Mouse (Mus musculus): ENCODE results near the gene Paqr8. TPM values are rescaled to one million over a fixed set of nuclear protein-coding genes. Genes with fewer than 3 reads are reported as not detected.
"Not testable (repeated sequence)": the region's sequence is repeated elsewhere in the genome, so short reads cannot be mapped to it uniquely, and the experiment has no call there.

Gene Paqr8
- polyA plus RNA-seq, 1 experiment from 2014 or later: 6.7 TPM

DNA sequence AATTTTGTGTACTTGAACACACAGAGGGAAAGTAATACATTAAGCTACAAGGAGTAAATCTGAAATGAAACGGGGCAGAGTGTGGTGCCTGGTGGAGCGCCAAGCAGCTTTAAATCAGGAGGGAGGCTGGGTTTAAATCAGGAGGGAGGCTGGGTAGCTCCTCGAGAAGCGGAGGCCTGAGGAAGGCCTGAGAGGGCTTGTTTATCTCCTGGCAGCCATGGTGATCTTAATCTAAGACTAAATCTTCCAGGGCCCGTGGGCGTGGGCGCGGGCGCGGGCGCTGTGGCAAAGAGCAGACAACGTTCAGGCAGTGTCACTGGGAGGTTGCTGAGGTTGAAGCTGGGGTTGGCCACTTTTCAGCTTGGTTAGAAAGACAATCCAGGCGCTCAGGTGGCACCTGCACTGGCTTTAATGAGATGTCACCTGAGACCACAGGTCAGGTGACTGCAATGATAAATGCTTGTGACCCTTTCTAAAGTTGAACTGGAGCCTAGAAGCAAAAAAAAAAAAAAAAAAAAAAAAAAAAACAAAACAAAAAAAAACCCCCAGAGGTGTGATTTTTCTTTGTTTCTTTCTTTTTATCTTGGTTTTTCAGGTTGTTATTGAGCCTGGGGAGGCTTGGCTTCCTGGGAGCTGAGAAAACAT, 22.2 kb downstream of the Paqr8 start:
- Histone ChIP-seq H3K36me3 (no peaks in the 10 kb centered on the region), H3K4me1 (replicated peaks) (0 out of 2 replicates have a peak, but pooled peaks cover 4% of the 10 kb centered on the region), H3K27ac (no peak overlapping the region), H3K9ac (replicated peaks) (no peak overlapping the region), H3K4me3 (replicated peaks) (no peak overlapping the region), H3K27me3 (no peaks in the 10 kb centered on the region), H3K4me2 (no peak overlapping the region), H3K9me3 (no peaks in the 10 kb centered on the region)
- ATAC-seq (ENCODE audit: insufficient number of reproducible peaks, insufficient read depth, low FRiP score, low TSS enrichment, low read depth): no peak
- WGBS: 63% methylated on average over 13 of the region's 13 CpGs

DNA sequence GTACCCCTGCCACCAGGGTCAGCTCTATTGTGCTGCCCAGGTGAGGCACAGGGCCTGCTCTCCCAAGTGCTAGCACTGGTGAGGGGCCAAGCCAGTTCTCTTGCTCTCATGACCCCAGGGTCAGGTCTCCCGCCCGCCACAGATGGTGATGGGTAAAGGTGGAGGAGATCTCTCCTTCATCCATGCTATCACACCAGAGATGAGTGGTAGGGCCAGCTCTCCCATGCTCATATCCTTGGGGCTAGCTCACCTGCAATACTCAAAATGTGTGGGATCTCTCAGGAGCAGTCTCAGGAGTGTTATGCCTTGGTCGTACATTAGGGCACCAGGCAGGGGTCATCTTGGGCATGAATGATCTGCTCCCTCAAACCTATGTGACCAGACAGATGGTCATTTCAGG, 24.4 kb downstream of the Paqr8 start:
- WGBS: 83% methylated on average over 3 of the region's 3 CpGs
- no peak overlapping the region for H3K9ac ChIP-seq (replicated peaks)

DNA sequence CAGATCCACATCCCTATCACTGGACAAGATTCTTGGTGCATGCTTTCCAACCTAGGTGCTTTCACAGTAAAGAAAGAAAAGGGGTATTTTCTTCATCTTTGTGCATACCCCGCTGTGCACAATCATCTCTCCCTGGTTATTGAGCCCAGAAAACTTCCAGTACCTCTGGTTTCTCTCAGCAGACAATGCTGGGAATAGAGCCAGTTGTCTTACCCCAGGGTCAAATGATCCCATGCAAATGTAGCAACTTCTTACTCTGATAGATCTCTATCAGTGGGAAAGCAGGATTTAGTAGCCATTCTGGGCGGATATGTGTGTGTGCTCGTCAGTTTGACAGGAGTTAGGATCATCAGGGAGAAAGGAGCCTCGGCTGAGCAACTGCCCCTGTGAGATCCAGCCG, 25.2 kb downstream of the Paqr8 start:
- Histone ChIP-seq H3K36me3 (no peaks in the 10 kb centered on the region), H3K27ac (no peak overlapping the region), H3K9ac (replicated peaks) (no peak overlapping the region), H3K9me3 (no peaks in the 10 kb centered on the region), H3K4me2 (no peak overlapping the region), H3K4me1 (replicated peaks) (no peaks in the 10 kb centered on the region), H3K4me3 (replicated peaks) (no peak overlapping the region), H3K27me3 (no peaks in the 10 kb centered on the region)
- 86% methylated on average over 5 of the region's 5 CpGs for WGBS
- ATAC-seq (ENCODE audit: insufficient number of reproducible peaks, insufficient read depth, low FRiP score, low TSS enrichment, low read depth): no peak

More for the DNA sequence above, 24.4 kb downstream of the Paqr8 start:
- no peaks in the 10 kb centered on the region for H3K36me3 ChIP-seq
- no peak overlapping the region for H3K4me2 ChIP-seq
- H3K9me3 ChIP-seq: no peaks in the 10 kb centered on the region
- ATAC-seq (ENCODE audit: insufficient number of reproducible peaks, insufficient read depth, low FRiP score, low TSS enrichment, low read depth): no peak
- no peaks in the 10 kb centered on the region for H3K27me3 ChIP-seq
- no peaks in the 10 kb centered on the region for H3K4me1 ChIP-seq (replicated peaks)
- no peak overlapping the region for H3K27ac ChIP-seq
- H3K4me3 ChIP-seq (replicated peaks): no peak overlapping the region

DNA sequence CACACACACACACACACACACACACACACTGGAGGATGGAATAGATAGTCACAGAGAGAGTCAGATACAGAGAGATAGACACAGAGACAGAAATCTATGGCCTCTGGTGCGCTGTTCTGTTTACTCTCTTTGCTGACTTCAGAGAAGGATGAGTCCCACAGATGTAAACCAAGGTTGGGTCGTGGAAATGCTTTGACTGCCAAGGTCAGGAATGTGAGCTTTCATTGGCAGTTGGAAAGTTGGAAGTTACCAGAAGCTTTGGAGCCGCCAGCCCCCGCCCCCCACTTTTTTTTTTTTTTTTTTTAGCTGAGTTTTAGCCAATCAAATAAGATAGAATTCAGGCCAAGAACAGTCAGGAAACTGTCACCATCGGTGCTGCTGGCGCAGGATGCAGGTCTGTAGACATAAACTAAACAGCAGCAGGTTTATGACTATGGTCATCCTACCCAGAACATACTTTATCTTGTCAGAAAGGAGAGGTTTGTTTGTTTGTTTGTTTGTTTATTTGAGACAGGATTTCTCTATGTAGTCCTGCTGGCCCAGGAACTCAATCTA, 27.2 kb downstream of the Paqr8 start:
- Histone ChIP-seq H3K4me2 (no peak overlapping the region), H3K4me3 (replicated peaks) (no peak overlapping the region), H3K9ac (replicated peaks) (no peak overlapping the region), H3K27me3 (no peaks in the 10 kb centered on the region), H3K36me3 (no peaks in the 10 kb centered on the region), H3K4me1 (replicated peaks) (no peaks in the 10 kb centered on the region), H3K9me3 (no peaks in the 10 kb centered on the region), H3K27ac (no peak overlapping the region)
- 77% methylated on average over 6 of the region's 6 CpGs for WGBS
- no peak for ATAC-seq (ENCODE audit: insufficient number of reproducible peaks, insufficient read depth, low FRiP score, low TSS enrichment, low read depth)

DNA sequence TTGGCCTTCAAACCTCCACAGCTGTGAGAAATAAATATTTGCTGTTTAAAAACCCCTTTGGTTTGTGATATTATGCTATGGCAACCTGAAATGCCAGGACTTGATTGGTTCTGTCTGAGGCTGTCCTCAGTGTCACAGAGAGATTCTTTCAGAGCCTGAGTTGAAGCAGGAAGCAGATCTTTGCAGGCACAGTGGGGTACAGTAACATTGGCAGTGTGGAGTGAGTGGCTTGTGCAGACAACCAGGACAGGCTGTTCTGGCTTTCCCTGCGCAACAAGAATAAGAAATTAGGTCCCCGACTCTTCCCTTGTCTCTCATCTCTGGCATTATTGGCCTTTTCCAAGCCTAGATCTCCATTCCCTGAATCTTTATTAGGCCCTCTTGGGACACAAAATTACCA, 29.3 kb downstream of the Paqr8 start:
- ATAC-seq (ENCODE audit: insufficient number of reproducible peaks, insufficient read depth, low FRiP score, low TSS enrichment, low read depth): no peak
- H3K9me3 ChIP-seq: no peaks in the 10 kb centered on the region
- no peak overlapping the region for H3K9ac ChIP-seq (replicated peaks)
- H3K27ac ChIP-seq: no peak overlapping the region
- WGBS: 90% methylated on average over 2 of the region's 2 CpGs
- no peaks in the 10 kb centered on the region for H3K27me3 ChIP-seq
- peaks cover 11% of the 10 kb centered on the region for H3K4me1 ChIP-seq (replicated peaks)
- H3K4me3 ChIP-seq (replicated peaks): no peak overlapping the region
- no peaks in the 10 kb centered on the region for H3K36me3 ChIP-seq
- H3K4me2 ChIP-seq: no peak overlapping the region

DNA sequence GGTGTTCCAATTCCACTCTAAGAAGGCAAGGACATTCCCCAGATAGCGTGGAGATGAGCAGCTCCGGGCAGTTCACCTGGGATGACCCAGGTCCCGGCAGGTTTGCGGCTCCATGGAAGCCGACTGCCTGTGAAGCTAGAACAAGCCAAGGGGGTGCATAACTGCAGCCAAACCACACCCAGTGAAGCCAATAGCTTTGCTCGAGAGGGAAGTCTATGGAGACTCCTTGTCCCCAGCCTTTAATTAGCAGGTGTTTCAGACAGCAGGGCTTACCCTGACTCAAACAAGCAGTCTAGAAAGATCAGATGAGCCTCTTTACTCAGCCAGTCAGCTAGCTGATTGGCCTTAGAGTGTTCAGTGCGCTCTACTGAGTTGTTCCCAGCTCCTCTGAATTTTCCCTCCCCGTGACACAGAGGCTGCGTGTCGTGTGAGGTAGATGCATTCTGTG, 30.7 kb downstream of the Paqr8 start:
- no peak overlapping the region for H3K4me2 ChIP-seq
- H3K27ac ChIP-seq: no peak overlapping the region
- WGBS: 82% methylated on average over 10 of the region's 10 CpGs
- H3K4me3 ChIP-seq (replicated peaks): no peak overlapping the region
- peaks cover 11% of the 10 kb centered on the region for H3K4me1 ChIP-seq (replicated peaks)
- no peaks in the 10 kb centered on the region for H3K27me3 ChIP-seq
- no peaks in the 10 kb centered on the region for H3K36me3 ChIP-seq
- ATAC-seq (ENCODE audit: insufficient number of reproducible peaks, insufficient read depth, low FRiP score, low TSS enrichment, low read depth): no peak
- no peak overlapping the region for H3K9ac ChIP-seq (replicated peaks)
- H3K9me3 ChIP-seq: no peaks in the 10 kb centered on the region

DNA sequence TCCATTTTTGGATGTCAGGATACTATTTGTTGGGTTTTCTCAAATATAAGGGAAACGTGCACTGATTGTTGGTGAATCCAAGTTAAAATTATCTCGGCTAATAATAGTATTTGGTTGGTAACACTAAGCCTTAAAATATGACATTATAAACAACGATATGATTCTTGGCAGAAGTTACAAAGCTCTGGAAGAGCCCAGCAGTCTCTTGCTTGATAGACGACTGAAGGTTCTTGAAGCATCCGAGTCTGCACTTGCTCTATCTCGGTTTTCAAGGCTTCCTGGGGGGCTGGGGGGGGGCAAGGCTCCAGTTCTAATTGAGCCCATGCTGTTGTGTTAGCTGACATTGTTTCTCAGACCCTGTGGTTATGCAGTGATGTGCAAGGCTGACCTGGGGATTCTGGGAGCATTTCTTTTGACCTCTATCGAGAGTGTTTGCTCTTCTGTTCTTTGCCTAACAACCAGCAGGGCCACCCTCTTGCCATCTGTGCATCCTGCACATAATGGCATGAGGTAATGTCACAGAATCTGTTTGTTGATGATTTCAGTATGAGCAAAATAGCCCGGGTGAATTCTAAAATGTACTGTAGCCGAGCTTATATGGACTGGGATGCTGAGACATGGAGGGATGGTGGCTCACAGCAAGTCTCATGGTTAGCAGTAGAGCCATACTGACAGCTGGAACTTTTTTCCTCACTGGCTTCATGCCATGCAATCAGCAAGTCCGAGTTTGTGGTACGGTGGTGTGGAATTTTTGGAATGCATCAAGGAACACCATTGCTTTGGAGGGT, 32.4 kb downstream of the Paqr8 start:
- Histone ChIP-seq H3K4me1 (replicated peaks) (peaks cover 11% of the 10 kb centered on the region), H3K9ac (replicated peaks) (no peak overlapping the region), H3K4me3 (replicated peaks) (no peak overlapping the region), H3K27ac (no peak overlapping the region), H3K27me3 (no peaks in the 10 kb centered on the region), H3K9me3 (no peaks in the 10 kb centered on the region), H3K36me3 (no peaks in the 10 kb centered on the region), H3K4me2 (no peak overlapping the region)
- ATAC-seq (ENCODE audit: insufficient number of reproducible peaks, insufficient read depth, low FRiP score, low TSS enrichment, low read depth): no peak
- WGBS: 69% methylated on average over 11 of the region's 11 CpGs

DNA sequence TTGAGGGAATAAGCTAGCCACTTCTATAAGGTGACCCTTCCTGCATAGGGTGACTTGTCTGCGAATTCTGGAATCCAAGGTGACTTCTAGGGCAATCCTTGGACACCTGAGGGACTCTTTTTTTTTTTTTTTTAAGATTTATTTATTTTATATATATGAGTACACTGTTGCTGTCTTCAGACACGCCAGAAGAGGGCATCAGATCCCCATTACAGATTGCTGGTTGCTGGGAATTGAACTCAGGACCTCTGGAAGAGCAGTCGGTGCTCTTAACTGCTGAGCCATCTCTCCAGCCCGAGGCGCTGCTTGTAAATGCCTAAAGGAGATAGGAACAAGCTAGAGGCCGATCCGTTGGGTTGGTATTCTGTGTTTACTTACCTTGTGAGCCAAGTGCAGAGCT, 34.9 kb downstream of the Paqr8 start:
- not testable (repeated sequence) for H3K4me2 ChIP-seq; H3K9me3 ChIP-seq; H3K36me3 ChIP-seq; H3K4me3 ChIP-seq (replicated peaks); ATAC-seq (ENCODE audit: insufficient number of reproducible peaks, insufficient read depth, low FRiP score, low TSS enrichment, low read depth); H3K9ac ChIP-seq (replicated peaks); H3K27ac ChIP-seq; H3K27me3 ChIP-seq
- 88% methylated on average over 7 of the region's 7 CpGs for WGBS
- peaks cover 11% of the 10 kb centered on the region for H3K4me1 ChIP-seq (replicated peaks)

DNA sequence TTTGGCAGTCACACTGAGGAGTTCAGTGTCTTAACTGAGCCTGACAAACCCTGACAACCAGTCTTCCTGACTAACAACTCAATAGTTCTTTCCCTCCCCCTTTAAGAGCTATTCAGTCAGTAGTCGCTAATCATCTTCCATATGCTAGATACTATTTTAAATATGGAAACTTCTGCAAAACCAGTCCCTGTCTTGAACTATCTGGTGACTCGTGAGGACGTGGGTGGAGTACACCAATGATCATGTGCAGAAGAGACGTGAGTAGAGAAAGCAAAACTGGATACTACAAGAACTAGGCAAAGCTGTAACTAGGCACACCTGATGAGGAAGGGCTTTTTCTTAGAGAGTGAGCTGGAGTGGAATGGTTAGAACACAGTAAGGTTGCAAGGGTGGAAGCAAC, 35.5 kb downstream of the Paqr8 start:
- Histone ChIP-seq H3K27ac (no peak overlapping the region), H3K4me3 (replicated peaks) (no peak overlapping the region), H3K27me3 (no peaks in the 10 kb centered on the region), H3K9me3 (no peaks in the 10 kb centered on the region), H3K36me3 (no peaks in the 10 kb centered on the region), H3K4me2 (no peak overlapping the region), H3K9ac (replicated peaks) (no peak overlapping the region), H3K4me1 (replicated peaks) (peaks cover 11% of the 10 kb centered on the region)
- ATAC-seq (ENCODE audit: insufficient number of reproducible peaks, insufficient read depth, low FRiP score, low TSS enrichment, low read depth): no peak
- whole genome bisulfite sequencing: 92% methylated on average over 4 of the region's 4 CpGs

DNA sequence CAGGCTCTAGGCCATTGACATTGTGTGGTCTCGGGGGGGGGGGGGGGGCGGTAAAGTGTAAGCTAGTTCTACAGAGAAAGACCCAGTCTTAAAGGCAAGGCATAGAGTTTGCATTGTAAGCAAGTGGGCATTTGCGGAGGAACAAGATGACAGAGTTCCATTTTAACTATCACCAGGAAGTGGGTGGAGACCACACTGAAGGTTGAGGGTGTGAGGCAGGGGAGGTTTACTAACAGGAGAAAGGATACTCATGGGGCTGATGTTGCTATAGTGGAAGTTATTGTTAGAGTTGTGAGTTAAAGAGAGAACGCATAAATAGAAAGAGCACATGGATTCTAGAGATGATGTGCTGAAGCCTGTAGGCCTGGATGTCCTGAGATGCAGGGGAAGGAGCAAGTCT, 36.0 kb downstream of the Paqr8 start:
- Histone ChIP-seq H3K36me3 (no peaks in the 10 kb centered on the region), H3K9me3 (no peaks in the 10 kb centered on the region), H3K9ac (replicated peaks) (no peak overlapping the region), H3K4me3 (replicated peaks) (no peak overlapping the region), H3K27ac (no peak overlapping the region), H3K4me1 (replicated peaks) (peaks cover 11% of the 10 kb centered on the region), H3K27me3 (no peaks in the 10 kb centered on the region), H3K4me2 (no peak overlapping the region)
- WGBS: 84% methylated on average over 4 of the region's 4 CpGs
- no peak for ATAC-seq (ENCODE audit: insufficient number of reproducible peaks, insufficient read depth, low FRiP score, low TSS enrichment, low read depth)

DNA sequence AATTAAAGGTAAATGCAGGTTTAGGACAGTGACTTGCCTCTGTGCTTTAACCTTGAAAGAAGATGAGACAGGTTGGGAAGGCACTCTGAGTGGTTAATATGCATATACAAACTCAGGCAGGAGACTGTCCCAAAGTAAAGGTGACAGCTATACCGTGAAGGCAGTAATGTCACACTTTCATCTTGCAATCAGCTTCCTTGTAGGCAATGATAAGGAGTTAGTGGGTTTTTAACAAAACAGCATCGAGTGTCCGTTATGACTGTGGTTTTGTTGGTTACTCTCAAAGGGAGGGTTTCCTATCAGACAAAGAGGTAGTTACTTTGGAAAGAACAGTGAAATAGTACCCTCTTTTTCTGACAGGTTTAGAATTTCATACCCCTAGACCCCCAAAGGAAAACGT, 38.1 kb downstream of the Paqr8 start:
- ATAC-seq (ENCODE audit: insufficient number of reproducible peaks, insufficient read depth, low FRiP score, low TSS enrichment, low read depth): no peak
- 56% methylated on average over 4 of the region's 4 CpGs for WGBS
- H3K27me3 ChIP-seq: no peaks in the 10 kb centered on the region

More for the DNA sequence above, 38.1 kb downstream of the Paqr8 start:
- Histone ChIP-seq H3K27ac (no peak overlapping the region), H3K4me2 (no peak overlapping the region), H3K36me3 (no peaks in the 10 kb centered on the region), H3K9ac (replicated peaks) (no peak overlapping the region), H3K9me3 (no peaks in the 10 kb centered on the region), H3K4me1 (replicated peaks) (0 out of 2 replicates have a peak, but pooled peaks cover 3% of the 10 kb centered on the region), H3K4me3 (replicated peaks) (no peak overlapping the region)

Data from limb, embryonic 12.5 days (tissue).